Mouse (Mus musculus) C2C12 (cell line): ENCODE measurements around the gene Dsp.

Experiments
- CEBPB ChIP-seq: IDR thresholded peaks from one replicate; pipeline ENCODE4 v1.6.1; 2011; ENCODE audit warnings: low read depth, mild to moderate bottlenecking, control low read depth, moderate library complexity
- CTCF ChIP-seq: IDR thresholded peaks from one replicate; pipeline ENCODE4 v1.5.1; 2011; ENCODE audit not compliant: control insufficient read depth, insufficient read depth, insufficient read length
- FOSL1 ChIP-seq: IDR thresholded peaks from one replicate; pipeline ENCODE4 v1.8.0; 2011; ENCODE audit warnings: mild to moderate bottlenecking, low read length; ENCODE audit not compliant: poor library complexity, insufficient read depth, severe bottlenecking
- MAX ChIP-seq: IDR thresholded peaks from one replicate; pipeline ENCODE4 v1.6.1; 2011; ENCODE audit warnings: mild to moderate bottlenecking, control low read depth
- MYOG ChIP-seq: IDR thresholded peaks from one replicate; pipeline ENCODE4 v1.6.1; 2011; ENCODE audit not compliant: control insufficient read depth, insufficient read length; ENCODE audit errors: extremely low read depth
- USF1 ChIP-seq: IDR thresholded peaks from one replicate; pipeline ENCODE4 v1.6.1; 2011; ENCODE audit warnings: low read depth, mild to moderate bottlenecking, control low read depth, moderate library complexity

DNA sequence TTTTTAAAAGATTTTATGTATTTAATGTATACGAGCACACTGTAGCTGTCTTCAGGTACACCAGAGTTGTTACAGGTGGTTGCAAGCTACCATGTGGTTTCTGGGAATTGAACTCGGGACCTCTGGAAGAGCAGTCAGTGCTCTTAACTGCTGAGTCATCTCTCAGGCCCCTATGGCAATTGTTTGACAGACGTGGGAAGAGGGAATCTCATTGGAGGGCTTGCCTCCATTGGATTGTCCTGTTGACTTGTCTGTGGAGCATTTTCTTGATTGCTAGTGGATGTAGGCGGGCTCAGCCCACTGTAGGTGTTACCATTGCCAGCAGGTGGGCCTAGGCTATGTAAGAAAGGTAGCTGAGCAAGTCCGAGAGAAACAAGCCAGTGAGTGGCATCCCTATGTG, 83.6 kb downstream of the Dsp start:
- TF ChIP-seq MAX (no peak), CTCF (no peak), FOSL1 (no peak), USF1 (no peak), CEBPB (no peak), MYOG (no peak)
